Mouse (Mus musculus): Measurements from ENCODE around the gene Dyrk1a.
"Not testable (repeated sequence)": the region's sequence is repeated elsewhere in the genome, so short reads cannot be mapped to it uniquely, and the experiment has no call there.

Gene Dyrk1a

DNA sequence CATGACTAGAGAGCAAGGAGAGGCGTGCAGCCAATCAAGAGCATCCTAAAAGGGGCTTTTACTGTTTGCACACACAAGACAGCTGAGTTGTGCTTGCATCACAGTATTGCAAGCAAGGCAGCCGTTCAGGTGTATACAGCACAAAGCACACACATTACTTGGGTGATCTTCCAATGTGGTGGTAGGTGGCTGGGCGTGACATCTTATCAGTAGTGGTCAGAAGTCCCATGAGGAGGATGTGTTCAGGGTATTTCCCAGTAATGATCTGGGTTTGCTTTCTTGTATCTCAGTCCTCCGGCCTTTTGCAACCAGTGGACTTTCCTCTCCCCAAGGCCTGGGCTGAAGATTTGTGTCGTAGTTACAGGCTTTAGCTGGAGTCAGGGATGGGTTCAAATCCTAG lies 127.7 kb downstream of the Dyrk1a start:
- CTCF ChIA-PET = no interaction called here

DNA sequence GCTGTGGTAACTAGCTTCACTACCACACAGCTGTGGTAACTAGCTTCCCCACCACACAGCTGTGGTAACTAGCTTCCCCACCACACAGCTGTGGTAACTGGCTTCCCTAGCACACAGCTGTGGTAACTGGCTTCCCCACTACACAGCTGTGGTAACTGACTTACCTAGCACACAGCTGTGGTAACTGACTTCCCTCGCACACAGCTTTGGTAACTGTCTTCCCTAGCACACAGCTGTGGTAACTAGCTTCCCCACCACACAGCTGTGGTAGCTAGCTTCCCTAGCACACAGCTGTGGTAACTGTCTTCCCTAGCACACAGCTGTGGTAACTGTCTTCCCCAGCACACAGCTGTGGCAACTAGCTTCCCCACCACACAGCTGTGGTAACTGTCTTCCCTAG lies 128.4 kb downstream of the Dyrk1a start:
- CTCF ChIA-PET = not testable (repeated sequence)
- POLR2A ChIA-PET = interaction anchor here in 1 of 4 experiments (1.4 to 1.6 kb wide), 2 partner anchors 12 to 17 kb away, joined by 3 to 4 read pairs; no protein-coding TSS in a partner anchor

More for the DNA sequence above, 127.7 kb downstream of the Dyrk1a start:
- POLR2A ChIA-PET = interaction anchor here in 1 of 4 experiments (1.4 to 1.6 kb wide), 2 partner anchors 13 to 16 kb away, joined by 3 to 4 read pairs; no protein-coding TSS in a partner anchor

DNA sequence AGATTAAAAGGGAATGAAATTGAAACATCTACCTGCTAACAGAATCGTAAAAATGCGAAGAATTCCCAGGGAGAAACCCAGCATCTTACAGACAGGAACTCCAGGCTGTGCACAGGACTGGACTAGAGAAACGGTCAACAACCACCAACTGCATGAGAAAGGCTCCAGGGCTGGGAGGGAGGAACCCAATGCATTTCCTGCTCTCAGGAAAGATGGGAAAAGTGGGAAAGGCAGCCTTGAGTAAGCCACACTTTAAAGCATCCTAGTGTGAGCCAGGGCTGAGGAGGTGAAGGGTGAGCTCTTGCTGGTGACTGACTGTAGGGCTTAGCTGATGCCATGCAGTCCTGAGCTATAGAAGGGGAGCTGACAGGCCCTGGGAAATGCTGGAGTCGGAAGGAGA lies 131.3 kb downstream of the Dyrk1a start:
- CTCF ChIA-PET = interaction anchor here in 1 of 4 experiments (0.6 to 1.6 kb wide), 2 partner anchors 12 to 1397 kb away, joined by 3 to 5 read pairs; no protein-coding TSS in a partner anchor
- POLR2A ChIA-PET = interaction anchor here in 2 of 4 experiments (0.5 to 3.1 kb wide), 10 partner anchors 9 to 175 kb away, joined by 3 to 15 read pairs (median 3); partner anchors contain the start of gene Vps26c (in 1 of the 2)

DNA sequence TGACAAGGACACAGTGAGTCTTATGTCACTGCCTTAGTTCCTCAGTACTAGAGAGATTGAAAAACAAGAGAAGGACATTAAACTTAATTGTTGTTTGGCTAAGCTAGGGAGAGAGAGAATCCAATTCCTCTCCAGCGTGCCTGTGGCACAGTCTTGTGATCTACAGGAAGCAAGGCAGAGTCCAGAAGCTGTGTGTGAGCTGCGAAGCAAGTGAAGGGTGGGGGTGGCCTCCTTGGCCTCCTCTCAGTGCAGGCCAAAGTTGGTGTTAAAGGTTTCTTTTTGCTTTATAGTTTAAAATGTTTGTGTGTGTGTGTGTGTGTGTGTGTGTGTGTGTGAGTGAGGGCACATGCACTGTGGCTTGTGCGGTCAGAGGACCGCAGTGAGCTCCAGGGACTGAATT lies 132.2 kb downstream of the Dyrk1a start:
- ChIA-PET CTCF (interaction anchor here in 3 of 4 experiments (0.6 to 1.6 kb wide), 3 partner anchors 11 to 86 kb away, joined by 3 to 4 read pairs (median 3); no protein-coding TSS in a partner anchor), POLR2A (interaction anchor here in 3 of 4 experiments (0.6 to 1.9 kb wide), 10 partner anchors 8 to 645 kb away, joined by 3 to 6 read pairs (median 3); no protein-coding TSS in a partner anchor)

DNA sequence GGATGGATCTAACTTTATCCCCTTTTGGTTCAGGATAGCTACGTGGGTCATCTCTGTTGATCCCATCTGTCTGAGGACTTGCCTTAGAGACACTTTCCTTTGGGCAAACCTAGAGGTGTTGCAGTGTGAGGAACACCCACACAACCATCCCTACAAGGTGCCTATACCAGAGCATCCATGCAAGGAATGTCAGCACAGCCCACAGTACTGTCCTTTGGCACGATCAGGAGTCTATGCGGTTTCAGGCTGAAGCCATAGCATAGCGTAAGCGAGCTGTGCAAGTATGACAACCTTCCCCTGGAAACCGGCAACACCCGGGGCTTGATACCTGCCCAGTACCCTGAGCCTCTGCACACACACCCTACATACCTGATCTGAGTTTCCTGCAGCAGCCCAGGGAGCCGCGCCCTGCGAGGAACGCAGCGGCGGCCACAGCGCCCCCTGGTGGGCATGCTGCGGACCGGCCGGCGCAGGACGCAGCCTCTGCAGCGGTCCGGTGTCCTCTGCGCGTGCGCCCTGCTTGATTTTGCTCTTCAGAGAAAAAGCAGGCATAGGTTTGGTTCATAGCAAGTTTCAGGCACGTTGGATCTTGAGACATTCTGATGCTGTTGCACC lies 143.8 kb downstream of the Dyrk1a start:
- POLR2A ChIA-PET = interaction anchor here in 2 of 4 experiments (0.7 to 2.2 kb wide), 5 partner anchors 11 to 45 kb away, joined by 3 to 9 read pairs (median 4); no protein-coding TSS in a partner anchor
- CTCF ChIA-PET = interaction anchor here in 2 of 4 experiments (1.0 to 1.2 kb wide), 3 partner anchors 12 to 75 kb away, joined by 3 to 6 read pairs (median 3); no protein-coding TSS in a partner anchor

DNA sequence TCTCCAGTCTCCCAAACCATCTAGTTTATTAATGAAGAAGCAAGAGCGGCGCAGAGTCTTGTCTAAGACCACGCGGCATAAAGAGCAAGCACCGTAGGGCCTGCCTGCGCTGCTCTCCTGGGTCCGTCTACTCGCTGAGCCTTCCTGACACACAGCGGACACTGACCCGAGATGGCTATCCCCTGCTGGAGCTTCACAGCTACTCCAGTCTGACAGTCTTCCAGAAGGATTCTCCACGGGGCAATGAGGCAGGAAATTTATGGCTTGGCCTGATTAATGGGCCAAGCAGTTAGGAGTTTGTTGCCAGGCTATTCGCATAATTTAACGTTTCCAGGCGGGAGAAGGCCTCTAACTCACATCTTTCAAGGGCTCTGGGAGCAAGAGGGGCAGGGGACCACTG lies 144.7 kb downstream of the Dyrk1a start:
- POLR2A ChIA-PET = interaction anchor here in 2 of 4 experiments (0.6 to 1.2 kb wide), 2 partner anchors 10 to 38 kb away, joined by 3 to 9 read pairs; no protein-coding TSS in a partner anchor
- CTCF ChIA-PET = no interaction called here

DNA sequence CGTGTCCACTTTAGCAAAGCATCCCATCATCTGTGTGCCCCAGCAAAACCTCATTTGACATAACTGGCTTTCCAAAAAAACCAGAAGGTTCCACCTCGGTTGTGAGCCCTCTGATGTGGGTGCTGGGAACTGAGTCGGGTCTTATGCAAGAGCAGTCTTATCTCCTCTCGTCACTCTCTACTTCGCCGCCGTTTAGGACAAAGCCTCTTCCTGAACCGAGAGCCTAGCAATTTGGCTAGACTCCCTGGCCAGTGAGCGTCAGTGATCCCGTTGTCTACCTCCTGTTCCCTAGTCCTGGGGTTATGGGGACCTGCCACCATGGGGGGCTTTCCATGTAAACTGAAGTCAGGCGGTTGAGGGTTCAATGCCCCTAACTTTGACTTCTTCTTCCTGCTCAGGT lies 147.2 kb downstream of the Dyrk1a start:
- ChIA-PET POLR2A (interaction anchor here in 1 of 4 experiments (1.2 kb wide), 2 partner anchors 73 to 191 kb away, joined by 3 read pairs; no protein-coding TSS in a partner anchor), CTCF (interaction anchor here in 2 of 4 experiments (0.5 to 0.7 kb wide), 3 partner anchors 14 to 1624 kb away, joined by 3 to 4 read pairs (median 3); no protein-coding TSS in a partner anchor)

DNA sequence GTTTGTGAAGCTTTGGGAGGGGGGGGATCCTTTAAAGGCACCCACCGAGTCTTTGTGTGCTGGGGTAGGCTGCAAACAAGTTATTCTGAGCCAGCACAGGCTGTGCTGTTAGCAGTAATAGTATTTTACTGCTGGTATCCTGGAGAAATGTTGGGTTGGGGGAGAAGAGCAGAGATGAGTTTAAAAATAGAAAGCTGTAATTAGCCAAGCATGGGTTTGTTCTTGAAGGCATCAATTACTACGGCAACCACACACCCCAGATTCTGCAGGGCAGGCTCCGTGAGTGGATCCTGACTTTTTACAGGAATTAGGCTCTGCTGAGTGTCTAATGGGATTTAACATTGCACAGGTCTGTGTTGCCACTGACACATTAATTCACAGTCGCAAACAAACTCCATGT lies 149.1 kb downstream of the Dyrk1a start:
- ChIA-PET POLR2A (no interaction called here), CTCF (no interaction called here)

DNA sequence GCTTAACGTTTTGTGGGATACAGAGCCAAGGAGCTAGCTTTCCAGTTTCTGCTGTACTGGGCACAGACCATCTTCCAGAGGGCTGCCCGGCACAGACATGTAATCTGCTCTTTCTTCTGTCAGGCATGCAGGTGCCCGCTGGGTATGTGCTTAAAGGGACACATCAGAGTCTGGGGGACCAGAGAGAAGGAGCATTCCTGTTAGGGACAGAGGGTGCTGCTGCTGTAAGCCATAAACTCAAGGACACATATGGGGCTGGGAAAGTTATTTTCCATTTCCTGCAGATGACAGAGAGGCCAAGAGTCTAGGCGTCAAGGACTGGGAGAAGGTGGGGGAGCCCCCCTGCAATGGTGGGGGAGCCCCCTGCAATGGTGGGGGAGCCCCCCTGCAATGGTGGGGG lies 149.7 kb downstream of the Dyrk1a start:
- CTCF ChIA-PET = no interaction called here
- POLR2A ChIA-PET = no interaction called here

DNA sequence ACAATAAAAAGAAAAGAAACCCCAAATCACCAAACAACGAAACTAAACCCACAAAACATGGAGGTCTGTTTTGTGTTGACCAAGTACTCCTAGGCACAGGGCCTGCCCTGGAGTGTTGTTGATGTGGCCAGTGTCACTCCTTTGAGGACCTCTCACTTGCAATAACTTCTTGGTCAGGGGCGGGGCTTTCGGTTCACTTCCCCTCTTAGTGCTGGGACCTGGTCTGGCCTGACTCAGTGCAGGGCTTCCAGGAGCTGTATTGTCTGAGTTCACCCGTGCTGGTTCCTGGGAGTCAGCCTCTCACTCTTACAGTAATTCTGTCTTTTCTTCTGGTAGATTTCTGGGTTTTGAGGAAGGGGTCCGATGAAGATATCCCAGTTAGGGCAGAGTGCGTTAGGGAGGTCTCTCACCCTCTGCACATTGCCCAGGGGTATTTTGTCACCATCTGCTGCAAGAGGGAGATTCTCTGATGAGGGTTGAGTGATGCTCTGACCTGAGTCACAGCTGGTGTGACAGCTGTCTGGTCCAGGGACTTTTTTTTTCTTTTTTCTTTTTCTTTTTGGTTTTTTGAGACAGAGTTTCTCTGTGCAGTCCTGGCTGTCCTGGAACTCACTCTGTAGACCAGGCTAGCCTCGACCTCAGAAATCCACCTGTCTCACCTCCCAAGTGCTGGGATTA lies 150.8 kb downstream of the Dyrk1a start:
- ChIA-PET CTCF (interaction anchor here in 1 of 4 experiments (0.6 to 1.2 kb wide), 2 partner anchors 8 to 67 kb away, joined by 3 read pairs; no protein-coding TSS in a partner anchor), POLR2A (interaction anchor here in 2 of 4 experiments (0.5 to 1.4 kb wide), 5 partner anchors 8 to 988 kb away, joined by 3 read pairs; no protein-coding TSS in a partner anchor)

DNA sequence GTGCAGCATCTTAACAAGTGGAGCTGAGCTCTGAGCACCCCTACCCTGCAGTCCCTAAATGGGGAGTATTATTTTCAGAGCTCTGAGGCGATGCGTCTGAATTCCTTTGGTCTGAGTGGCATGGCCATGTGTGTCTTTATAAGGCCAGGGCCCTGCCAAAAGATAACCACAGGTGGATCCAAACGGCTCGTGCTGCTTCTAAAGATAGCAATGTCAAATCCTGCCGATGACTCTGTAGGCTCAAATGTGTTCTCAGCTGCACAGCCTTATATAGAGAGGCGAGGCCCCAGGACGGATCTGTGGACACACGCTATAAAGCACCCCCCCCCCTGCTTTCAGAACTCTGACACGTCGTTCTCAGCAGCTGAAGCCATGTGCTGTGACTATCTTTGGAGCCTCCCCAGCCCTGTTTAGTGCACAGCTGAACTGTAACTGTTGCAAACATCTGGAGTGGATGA lies 151.8 kb downstream of the Dyrk1a start:
- CTCF ChIA-PET = interaction anchor here in 2 of 4 experiments (0.6 to 1.3 kb wide), 3 partner anchors 9 to 66 kb away, joined by 3 read pairs; no protein-coding TSS in a partner anchor
- POLR2A ChIA-PET = interaction anchor here (0.6 to 1.4 kb wide), 9 partner anchors 9 to 401 kb away, joined by 3 to 6 read pairs (median 3); no protein-coding TSS in a partner anchor

DNA sequence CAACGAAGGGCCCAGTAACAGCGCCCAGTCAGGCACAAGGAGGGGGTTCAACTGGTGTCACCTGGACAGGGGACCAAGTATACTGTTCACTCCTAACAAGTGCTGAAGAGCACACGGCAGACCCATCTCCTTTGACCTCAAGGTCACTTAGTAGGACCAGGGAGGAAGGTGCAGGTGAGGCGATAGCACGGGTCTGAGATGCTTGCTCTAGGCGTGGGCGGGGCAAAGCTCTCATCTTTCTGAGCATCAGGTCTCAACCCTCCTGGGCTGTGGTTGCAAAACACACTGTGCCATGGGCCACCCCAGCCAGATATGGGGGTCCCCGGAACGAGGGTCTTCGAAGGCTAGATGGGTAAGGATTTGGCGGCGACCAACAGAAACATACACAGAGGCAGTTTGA lies 153.1 kb downstream of the Dyrk1a start:
- CTCF ChIA-PET = interaction anchor here in 2 of 4 experiments (0.8 to 1.3 kb wide), 2 partner anchors 21 to 162 kb away, joined by 3 to 5 read pairs; no protein-coding TSS in a partner anchor

DNA sequence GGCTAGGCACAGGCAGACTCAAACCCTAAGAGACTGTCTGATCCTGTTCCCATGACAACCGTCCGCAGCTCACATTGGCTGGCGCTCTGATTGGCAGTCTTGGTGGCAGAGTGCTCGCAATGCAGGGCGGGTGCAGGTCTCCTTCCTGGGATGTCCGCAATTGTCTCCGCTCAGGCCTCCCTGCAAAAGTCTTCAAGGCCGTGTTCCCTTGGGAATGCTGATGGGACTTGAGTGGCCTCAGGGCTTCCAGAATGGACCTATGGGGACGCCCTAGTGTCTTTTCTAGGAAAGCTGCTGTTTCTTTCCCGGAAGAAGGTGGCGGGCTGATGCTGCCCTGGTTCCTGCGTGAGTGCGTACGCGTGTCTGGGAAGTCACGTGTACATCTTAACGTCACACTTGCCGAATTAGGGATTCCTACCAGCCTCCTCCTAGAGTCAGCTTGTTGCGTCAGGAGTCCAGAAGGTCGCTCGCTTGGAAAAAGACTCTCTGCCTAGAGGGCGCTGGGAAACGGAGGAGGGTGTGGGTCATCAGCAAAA lies 154.3 kb downstream of the Dyrk1a start:
- POLR2A ChIA-PET = interaction anchor here (0.5 to 2.5 kb wide), 33 partner anchors 9 to 690 kb away, joined by 3 to 19 read pairs (median 3); partner anchors contain the start of gene Vps26c (in 1 of the 4)
- CTCF ChIA-PET = interaction anchor here in 3 of 4 experiments (0.6 to 1.8 kb wide), 6 partner anchors 12 to 197 kb away, joined by 3 to 9 read pairs (median 3); partner anchors contain the start of gene Vps26c (in 1 of the 3)

More for the DNA sequence above, 153.1 kb downstream of the Dyrk1a start:
- POLR2A ChIA-PET = interaction anchor here in 2 of 4 experiments (1.1 to 2.5 kb wide), 6 partner anchors 13 to 197 kb away, joined by 3 to 8 read pairs (median 4); no protein-coding TSS in a partner anchor

DNA sequence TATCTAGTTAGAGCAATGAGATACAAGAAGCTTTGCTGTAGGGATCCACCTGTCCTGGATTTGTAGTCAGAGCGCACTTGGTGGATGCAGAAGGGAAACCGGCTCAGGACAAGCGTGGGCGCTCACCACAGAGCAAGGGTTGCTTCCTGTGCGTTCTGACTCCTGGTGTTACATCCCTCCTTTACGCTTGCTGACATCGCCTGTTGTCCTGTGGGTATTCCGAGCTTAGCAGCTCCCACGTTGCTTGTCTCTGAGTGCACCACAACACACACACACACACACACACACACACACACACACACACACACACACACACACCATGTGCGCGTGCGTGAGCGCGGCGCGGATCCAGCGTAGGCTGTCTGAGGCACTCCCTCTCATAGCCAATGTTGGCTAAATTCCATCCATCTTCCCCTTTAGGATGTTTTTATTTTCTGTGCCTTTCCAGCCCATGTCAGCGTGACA lies 155.0 kb downstream of the Dyrk1a start:
- POLR2A ChIA-PET = interaction anchor here (0.6 to 2.5 kb wide), 24 partner anchors 9 to 407 kb away, joined by 3 to 19 read pairs (median 4); no protein-coding TSS in a partner anchor
- CTCF ChIA-PET = interaction anchor here in 3 of 4 experiments (0.6 to 1.8 kb wide), 7 partner anchors 12 to 466 kb away, joined by 3 to 9 read pairs (median 3); no protein-coding TSS in a partner anchor

DNA sequence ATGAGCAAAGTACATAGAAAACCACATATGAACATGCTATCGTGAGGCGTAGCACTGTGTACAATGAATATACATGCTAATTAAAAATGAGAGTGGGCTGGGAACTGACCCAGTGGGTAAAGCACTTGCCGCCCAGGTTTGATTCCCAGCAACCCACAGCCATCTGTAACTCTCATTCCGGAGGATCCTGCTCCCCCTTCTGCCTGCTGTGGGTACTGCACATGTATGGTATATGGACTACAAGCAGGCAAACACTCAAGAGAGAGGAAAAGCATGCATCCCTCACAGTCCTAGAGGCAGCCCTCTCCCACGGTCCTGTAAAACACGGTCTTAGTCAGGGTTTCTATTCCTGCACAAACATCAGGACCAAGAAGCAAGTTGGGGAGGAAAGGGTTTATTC lies 159.4 kb downstream of the Dyrk1a start:
- POLR2A ChIA-PET = no interaction called here
- CTCF ChIA-PET = interaction anchor here in 2 of 4 experiments (0.9 to 1.0 kb wide), 2 partner anchors 55 to 58 kb away, joined by 3 read pairs; no protein-coding TSS in a partner anchor

DNA sequence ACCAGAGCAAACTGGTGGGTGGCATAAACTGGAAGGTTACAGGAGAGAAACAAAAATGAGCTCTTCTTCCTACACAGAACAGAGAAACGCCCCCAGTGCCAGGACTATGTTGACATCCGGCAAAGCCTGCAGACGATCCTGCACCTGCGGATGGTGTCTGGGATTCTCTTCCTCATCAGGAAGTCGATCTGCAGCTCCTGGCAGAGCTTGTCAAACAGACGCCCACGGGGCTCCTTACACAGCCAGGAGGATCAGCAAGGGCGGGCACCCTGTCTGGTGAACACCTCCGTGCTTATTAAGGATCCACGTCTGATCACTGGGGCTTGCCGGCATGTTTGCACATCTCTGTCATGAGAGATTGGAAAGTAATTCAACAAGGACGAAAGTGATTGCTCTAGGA lies 161.2 kb downstream of the Dyrk1a start:
- POLR2A ChIA-PET = interaction anchor here in 2 of 4 experiments (0.5 to 1.6 kb wide), 4 partner anchors 13 to 103 kb away, joined by 3 read pairs; no protein-coding TSS in a partner anchor
- CTCF ChIA-PET = interaction anchor here in 3 of 4 experiments (0.6 to 1.0 kb wide), 6 partner anchors 14 to 611 kb away, joined by 3 to 6 read pairs (median 3); no protein-coding TSS in a partner anchor

DNA sequence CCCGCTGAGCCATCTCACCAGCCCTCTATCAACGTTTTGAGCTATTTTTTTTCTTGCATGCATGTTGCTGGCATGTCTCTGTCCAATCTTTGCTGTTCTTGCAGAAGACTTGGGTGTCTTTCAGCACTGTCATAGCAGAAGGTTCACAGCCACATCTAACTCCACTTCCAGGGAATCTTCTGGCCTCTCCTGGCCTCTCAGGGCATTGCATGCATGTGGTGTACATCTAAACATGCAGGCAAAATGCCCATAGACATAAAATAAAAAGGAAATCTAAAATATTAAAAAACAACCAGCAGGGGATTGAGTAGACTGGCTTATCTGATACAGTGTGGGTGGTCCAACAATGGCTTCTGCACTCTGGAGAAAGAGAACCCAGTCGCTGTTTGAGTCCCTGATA lies 165.7 kb downstream of the Dyrk1a start:
- CTCF ChIA-PET = interaction anchor here in 2 of 4 experiments (0.6 to 1.2 kb wide), 3 partner anchors 9 to 556 kb away, joined by 3 to 4 read pairs (median 4); no protein-coding TSS in a partner anchor
- POLR2A ChIA-PET = interaction anchor here in 3 of 4 experiments (0.5 to 1.8 kb wide), 5 partner anchors 11 to 74 kb away, joined by 3 to 12 read pairs (median 6); no protein-coding TSS in a partner anchor
